Mouse (Mus musculus): ENCODE measurements around the gene Gm9945. TPM values are rescaled to one million over a fixed set of nuclear protein-coding genes. Genes with fewer than 3 reads are reported as not detected.

Gene Gm9945
- not detected in 2 replicates for total RNA-seq (2017)

DNA sequence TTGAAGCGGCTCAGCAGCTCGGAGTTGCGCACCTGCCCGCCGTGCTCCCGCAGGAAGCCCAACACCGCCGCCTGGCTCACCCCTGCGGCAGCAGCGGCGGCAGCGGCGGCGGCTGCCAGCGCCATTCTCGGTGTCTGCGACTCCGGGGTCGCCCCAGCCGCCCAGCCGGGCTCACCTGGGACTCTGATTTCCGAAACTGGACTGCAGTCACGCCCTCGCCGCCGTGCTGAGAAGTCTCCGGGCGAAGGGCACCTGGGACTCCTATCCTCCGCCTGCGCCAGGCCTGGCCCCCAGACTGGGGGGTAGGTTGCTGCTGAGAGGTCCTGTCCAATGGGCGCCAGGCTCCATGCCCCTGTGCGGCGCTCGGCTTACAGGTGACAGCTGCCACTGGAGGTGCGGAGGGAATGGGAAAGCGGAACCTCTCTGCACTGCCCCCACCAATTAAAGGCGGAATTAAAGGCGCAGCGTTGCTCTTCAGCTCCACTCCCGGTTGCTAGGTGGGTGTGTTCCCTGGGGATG lies at the start of gene Gm9945, which contains the start of gene Sowaha:
Gene Gm9945, plus strand, starts transcription at position 384 of the 519 bp plus-strand sequence.
Gene Sowaha, minus strand, starts transcription at position 492 of the 519 bp plus-strand sequence.
- ATAC-seq (ENCODE audit: extremely low read depth, insufficient number of reproducible peaks, low FRiP score, poor library complexity, severe bottlenecking): no peak

DNA sequence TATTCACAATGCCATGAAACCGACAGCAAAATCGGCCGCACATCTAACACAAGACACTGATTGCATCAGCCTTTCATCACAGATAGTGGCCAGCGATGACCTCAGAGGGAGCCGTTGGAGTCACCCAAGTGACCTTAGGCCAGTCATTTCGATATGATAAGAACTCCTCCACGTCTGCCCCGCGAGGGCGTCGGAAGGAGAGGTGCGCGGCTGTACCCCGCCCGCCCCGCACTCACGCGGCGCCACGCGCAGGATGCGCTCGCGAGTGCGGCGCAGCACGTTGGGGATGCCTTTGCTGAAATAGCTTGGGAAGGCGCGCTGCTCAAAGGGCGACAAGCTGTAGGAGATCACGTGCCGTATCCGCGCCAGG lies 49.7 kb upstream of the Gm9945 start:
- 0 out of 2 replicates have a peak, but pooled peaks have one; percentile 0 for ATAC-seq (ENCODE audit: extremely low read depth, insufficient number of reproducible peaks, low FRiP score, poor library complexity, severe bottlenecking)

- ATAC-seq (ENCODE audit: extremely low read depth, insufficient number of reproducible peaks, low FRiP score, poor library complexity, severe bottlenecking): peak; percentile 88
Observed at GRCm38 (mm10) chr11:53430670-53431346, 49.2 kb upstream of the Gm9945 start, which contains the start of the genes Uqcrq and Gdf9. TSS of gene Uqcrq (minus strand) at chr11:53430831. TSS of gene Gdf9 (plus strand) at chr11:53431023.

DNA sequence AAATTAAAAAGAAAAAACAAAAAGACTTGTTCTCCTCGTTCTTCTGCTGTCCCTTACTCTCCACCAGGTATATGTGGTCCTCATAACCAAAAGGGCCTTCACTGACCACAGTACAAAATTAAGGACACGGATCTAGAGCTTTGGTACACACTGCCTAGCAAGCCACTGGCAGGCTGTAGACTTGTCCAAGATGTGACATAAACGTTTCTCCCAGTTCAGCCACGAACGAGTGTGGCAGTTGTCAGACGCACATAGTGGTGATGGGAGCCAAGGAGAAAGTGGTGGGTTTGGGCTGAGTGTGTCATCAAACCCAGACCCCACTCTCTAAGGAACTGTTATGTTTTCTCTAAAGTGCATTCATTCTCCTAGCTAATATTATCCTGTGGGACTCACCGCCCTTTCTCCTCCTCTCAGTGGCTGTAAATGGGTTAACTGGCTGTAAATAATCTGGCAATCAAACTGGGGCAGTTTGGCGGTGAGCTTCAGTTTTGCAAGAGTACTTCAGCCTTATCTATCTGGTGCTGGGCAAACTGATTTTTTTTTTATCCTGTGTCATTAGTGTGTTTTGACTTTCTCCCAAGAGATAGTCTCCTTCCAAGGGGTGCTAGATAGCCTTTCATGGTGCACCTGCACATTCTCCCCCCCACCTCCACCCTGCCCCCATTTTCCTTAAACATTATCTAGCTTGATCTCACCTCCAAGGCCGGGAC lies 48.5 kb upstream of the Gm9945 start:
- ATAC-seq (ENCODE audit: extremely low read depth, insufficient number of reproducible peaks, low FRiP score, poor library complexity, severe bottlenecking): no peak

GRCm38 (mm10) chr11:53433057-53433456 lies 46.9 kb upstream of the Gm9945 start:
- no peak for ATAC-seq (ENCODE audit: extremely low read depth, insufficient number of reproducible peaks, low FRiP score, poor library complexity, severe bottlenecking)

GRCm38 (mm10) chr11:53435504-53435903 lies 44.5 kb upstream of the Gm9945 start:
- no peak for ATAC-seq (ENCODE audit: extremely low read depth, insufficient number of reproducible peaks, low FRiP score, poor library complexity, severe bottlenecking)

DNA sequence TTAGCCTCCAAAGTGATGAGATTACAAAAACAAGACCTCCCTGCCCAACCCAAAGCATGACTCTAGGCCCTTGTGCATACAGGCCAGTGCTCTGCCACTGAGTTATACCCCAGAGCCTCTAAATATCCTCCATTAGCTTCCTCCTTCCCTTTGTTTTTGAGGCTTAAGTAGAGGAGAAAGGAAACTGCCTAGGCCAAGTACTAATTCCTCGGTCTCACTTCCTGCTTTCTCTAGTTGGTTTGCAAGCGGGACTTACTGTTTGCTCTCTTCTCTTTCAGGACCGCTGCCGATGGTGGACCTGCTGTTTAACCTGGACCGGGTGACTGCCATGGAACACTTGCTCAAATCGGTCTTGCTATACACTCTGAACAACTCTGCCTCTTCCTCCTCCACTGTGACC lies 43.6 kb upstream of the Gm9945 start:
- no peak for ATAC-seq (ENCODE audit: extremely low read depth, insufficient number of reproducible peaks, low FRiP score, poor library complexity, severe bottlenecking)

DNA sequence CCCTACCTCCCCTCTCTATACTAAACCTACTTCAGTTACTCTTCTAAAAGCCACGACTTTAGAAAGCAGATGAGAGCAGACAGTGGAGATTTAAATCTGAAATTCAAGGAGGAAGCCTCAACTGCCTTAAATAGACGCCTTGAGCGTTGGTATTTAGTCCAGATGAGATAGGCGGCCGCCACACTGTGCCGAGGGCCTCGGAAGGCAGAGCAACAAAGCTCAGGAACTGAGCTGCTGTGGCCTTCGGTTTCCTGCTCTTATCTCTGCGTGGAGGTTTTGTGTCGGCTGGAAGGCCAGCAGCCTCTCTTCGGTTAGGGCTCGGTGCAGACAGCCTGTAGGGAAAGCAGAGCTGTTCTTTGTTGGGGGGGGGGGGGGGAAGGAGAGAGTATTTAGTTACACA lies 38.0 kb upstream of the Gm9945 start:
- no peak for ATAC-seq (ENCODE audit: extremely low read depth, insufficient number of reproducible peaks, low FRiP score, poor library complexity, severe bottlenecking)

DNA sequence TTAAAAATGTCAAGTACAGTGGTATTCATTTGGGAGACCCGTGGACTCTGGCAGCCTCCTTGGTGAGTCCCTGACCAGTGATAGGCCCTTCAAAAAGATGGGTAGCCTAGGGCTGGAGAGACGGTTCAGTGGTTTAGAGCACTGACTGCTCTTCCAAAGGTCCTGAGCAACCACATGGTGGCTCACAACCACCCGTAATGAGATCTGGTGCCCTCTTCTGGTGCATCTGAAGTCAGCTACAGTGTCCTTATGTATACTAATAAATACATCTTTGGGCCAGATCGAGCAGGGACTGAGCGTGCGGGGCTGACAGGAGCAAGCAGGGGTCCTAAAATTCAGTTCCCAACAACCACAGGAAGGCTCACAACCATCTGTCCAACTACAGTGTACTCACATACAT lies 36.1 kb upstream of the Gm9945 start:
- no peak for ATAC-seq (ENCODE audit: extremely low read depth, insufficient number of reproducible peaks, low FRiP score, poor library complexity, severe bottlenecking)

GRCm38 (mm10) chr11:53445562-53445961 lies 34.4 kb upstream of the Gm9945 start:
- ATAC-seq (ENCODE audit: extremely low read depth, insufficient number of reproducible peaks, low FRiP score, poor library complexity, severe bottlenecking): no peak

DNA sequence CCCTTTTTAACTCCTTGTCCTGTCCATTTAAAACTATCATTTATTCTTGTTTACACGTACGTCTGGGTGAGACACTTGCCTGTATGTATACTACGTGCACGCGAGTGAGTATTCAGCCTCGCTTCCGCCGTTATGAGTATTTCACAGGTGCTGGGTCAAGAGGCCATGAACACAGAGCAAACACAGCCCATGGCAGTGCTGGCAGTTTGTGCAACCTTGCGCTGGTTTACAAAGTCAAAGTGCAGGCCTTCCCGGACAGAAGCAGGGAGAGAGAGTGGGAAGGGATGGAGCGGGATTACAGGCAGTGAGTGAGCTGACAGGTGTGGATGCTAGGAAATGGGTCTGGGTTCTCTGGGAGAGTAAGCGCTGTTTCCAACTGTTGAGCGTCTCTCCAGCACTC lies 33.8 kb upstream of the Gm9945 start:
- ATAC-seq (ENCODE audit: extremely low read depth, insufficient number of reproducible peaks, low FRiP score, poor library complexity, severe bottlenecking): no peak

DNA sequence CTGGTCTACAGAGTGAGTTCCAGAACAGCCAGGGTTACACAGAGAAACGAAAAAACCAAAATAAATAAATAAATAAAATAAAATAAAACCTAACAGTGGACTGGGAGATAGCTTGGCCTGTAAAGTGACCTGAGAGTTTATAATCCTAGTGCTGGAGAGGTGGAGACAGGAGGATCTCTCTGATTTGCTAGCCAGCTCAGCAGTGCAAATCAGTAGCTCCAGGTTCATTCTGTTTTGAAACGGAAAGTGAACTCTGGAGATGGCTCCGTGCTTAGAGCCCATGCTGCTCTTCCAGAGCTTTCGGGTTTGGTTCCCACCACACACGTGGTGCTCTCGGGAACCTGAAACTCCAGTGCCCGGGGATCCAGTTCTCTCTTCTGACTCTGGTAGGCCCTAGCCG lies 32.0 kb upstream of the Gm9945 start:
- ATAC-seq (ENCODE audit: extremely low read depth, insufficient number of reproducible peaks, low FRiP score, poor library complexity, severe bottlenecking): no peak

DNA sequence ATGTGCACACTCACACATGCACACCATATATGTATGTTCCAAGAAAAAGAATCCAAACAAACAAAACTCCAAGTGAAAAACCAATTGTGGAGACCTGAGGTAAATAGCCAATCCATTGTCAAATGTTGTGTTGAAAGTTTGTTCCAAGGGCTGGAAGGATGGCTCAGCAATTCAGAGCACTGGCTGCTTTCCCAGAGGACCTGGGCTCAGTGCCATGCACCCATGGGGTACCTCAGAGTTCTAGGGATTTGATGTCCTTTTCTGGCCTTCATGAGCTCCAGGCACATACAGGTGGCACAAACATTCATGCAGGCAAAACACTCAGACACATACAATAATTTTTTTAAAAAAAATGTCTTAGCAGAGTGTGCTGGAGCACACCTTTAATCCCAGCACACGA lies 31.4 kb upstream of the Gm9945 start:
- ATAC-seq (ENCODE audit: extremely low read depth, insufficient number of reproducible peaks, low FRiP score, poor library complexity, severe bottlenecking): no peak

DNA sequence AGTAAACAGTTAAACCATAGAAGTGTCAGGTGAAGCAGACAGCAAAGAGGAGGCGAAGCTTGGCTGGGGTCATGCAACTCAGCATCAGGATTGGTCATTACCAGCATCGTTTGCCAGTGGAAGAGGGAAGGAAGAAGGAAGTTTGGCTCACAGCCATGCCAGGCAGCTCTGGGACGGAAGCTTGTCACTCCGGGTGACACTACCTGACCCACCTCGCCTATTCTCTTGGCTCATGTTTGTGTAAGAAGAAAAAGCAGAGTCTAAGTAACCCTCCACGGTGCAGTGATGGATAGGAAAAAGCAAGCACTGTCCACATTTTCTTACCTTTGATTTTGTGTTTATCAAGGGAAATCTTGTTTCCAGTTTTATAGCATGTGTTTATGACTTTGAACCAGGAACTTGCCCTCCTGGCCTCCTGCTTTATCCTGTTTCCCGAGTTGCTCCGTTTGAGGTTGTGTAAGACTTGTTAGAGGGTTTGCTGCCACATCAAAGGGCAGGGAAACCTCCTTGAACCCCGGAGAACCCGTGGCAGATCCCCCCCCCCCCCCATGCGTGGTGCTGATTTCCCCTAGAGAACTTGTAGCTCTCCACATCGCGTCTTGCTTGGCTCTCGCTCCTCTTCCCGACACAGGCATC lies 29.8 kb upstream of the Gm9945 start:
- ATAC-seq (ENCODE audit: extremely low read depth, insufficient number of reproducible peaks, low FRiP score, poor library complexity, severe bottlenecking): no peak

GRCm38 (mm10) chr11:53451361-53451760 lies 28.6 kb upstream of the Gm9945 start:
- ATAC-seq (ENCODE audit: extremely low read depth, insufficient number of reproducible peaks, low FRiP score, poor library complexity, severe bottlenecking): no peak

DNA sequence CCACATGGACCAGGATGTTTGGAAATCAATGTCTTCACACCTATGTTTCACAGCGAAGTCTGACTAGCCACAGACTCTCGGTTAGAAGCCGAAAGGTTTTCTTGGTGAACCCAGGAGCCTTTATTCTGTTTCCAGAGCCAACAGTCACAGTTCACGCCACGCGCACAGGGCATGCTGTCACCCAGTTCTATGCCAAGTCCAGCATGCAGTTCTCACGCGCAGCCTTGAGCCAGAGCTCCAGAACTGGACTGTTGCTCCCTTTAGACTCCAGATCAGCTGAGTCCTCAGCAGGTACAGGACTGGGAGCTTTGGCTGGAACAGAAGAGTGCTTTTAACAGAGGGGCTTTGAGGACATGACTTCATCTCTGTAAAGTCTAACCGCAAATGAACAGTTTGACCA lies 27.6 kb upstream of the Gm9945 start:
- ATAC-seq (ENCODE audit: extremely low read depth, insufficient number of reproducible peaks, low FRiP score, poor library complexity, severe bottlenecking): no peak

DNA sequence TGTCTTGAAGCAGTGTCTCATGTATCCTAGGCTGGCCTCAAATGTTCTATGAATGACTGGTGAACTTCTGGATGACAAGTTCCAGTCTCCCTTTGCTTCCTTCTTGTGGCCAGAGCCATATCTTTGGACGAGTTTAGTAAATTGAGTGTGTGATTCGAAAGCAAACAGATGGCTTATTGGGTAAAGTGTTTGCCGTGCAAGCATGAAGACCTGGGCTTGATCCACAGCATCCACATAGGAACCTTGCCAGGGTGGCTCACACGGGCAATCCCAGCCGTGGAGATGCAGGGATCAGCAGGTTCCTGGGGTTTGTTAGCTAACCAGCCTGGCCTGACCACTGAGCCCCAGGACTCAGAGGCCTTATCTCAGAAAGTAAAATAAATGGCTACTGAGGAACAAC lies 26.9 kb upstream of the Gm9945 start:
- ATAC-seq (ENCODE audit: extremely low read depth, insufficient number of reproducible peaks, low FRiP score, poor library complexity, severe bottlenecking): no peak

- no peak for ATAC-seq (ENCODE audit: extremely low read depth, insufficient number of reproducible peaks, low FRiP score, poor library complexity, severe bottlenecking)
Observed at GRCm38 (mm10) chr11:53456474-53457371, 23.2 kb upstream of the Gm9945 start, which contains the start of the genes Gm10447 and Shroom1. TSS of gene Gm10447 (minus strand) at chr11:53457110. TSS of gene Shroom1 (plus strand) at chr11:53457205.
